Mouse (Mus musculus): ENCODE results near the gene Mapk8ip2.

Mapk8ip2 gene

GRCm38 (mm10) chr15:89452906-89453864, 528 bp upstream of the Mapk8ip2 start:
- no peak for DNase-seq (ENCODE audit: extremely low spot score, low read depth, low spot score)

- no peak for DNase-seq (ENCODE audit: extremely low spot score, low read depth, low spot score)
These were observed 1.1 kb downstream of the Mapk8ip2 start for GRCm38 (mm10) chr15:89454857-89455256.

DNA sequence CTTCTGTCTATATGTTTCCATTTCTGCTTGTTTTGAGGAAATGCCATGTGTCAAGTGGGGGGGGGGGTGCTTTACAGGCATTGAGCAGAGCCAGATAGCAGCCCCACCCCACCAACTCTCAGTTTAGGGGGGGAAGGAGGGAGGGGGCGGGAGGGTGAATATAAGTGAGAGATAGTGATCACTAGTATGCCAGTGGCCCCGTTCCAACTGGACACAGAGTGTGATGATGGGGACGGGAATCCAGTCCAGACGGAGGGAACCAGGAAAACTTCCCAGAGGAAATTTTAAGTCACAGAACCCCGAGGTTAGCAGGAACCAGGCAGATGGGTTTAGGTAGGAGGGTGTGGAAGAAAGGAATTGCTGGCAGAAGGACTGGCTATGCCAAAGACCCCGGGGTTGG, 1.9 kb downstream of the Mapk8ip2 start:
- DNase-seq (ENCODE audit: extremely low spot score, low read depth, low spot score): no peak

DNA sequence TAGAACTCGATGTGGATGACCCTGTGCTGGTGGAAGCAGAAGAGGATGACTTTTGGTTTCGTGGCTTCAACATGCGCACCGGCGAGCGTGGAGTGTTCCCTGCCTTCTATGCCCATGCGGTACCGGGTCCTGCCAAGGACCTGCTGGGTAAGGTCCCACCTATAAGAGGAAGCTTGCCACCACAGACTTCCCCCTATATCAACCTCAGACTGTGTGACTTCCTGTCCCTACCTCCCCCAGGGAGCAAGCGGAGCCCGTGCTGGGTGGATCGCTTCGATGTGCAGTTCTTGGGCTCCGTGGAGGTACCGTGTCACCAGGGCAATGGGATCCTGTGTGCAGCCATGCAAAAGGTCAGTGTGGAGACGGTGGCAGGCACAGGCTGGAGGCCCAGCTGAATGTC, 5.2 kb downstream of the Mapk8ip2 start:
- no peak for DNase-seq (ENCODE audit: extremely low spot score, low read depth, low spot score)

DNA sequence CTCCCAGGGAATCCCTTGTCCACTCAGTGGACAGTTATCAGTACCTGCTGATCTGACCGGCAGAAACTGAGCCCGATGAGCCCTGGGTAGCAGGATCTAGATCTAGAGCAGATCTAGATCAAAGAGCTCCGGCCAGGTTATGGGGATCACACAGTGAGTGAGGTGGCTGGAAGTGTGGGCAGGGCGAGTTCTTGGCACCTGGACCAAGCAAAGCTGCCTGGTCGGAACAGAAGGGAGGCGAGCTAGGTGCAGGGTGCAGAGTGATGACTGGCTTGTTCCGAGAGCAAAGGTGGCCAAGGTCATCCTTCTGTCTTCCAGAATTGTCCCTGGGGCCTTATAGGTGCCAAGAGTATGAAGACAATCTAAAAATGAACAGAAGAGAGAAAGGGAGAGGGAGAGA, 6.1 kb downstream of the Mapk8ip2 start:
- DNase-seq (ENCODE audit: extremely low spot score, low read depth, low spot score): no peak

- DNase-seq (ENCODE audit: extremely low spot score, low read depth, low spot score): no peak
These were observed 6.6 kb downstream of the Mapk8ip2 start for GRCm38 (mm10) chr15:89460298-89460697.

GRCm38 (mm10) chr15:89461321-89461720, 7.6 kb downstream of the Mapk8ip2 start:
- DNase-seq (ENCODE audit: extremely low spot score, low read depth, low spot score): no peak

DNA sequence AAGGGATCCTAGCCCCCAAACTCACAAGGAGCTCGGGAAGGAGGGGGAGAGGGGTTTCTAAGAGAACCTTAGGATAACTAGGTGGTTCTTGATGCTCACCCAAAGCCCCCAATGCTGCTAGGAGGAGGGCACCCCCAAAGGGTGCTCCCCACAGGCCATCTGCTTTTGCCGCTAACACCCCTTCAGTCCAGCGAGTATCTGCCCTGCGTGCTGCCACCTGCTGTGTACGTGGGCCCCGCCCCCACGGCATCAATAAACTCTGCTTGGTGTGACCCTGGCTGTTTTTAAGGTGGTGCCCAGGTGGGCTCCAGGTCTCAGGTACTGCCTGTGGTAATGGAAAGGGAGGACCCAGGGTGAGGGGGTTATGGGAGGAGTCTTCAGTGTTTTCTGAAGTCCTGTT, 8.5 kb downstream of the Mapk8ip2 start:
- no peak for DNase-seq (ENCODE audit: extremely low spot score, low read depth, low spot score)

DNA sequence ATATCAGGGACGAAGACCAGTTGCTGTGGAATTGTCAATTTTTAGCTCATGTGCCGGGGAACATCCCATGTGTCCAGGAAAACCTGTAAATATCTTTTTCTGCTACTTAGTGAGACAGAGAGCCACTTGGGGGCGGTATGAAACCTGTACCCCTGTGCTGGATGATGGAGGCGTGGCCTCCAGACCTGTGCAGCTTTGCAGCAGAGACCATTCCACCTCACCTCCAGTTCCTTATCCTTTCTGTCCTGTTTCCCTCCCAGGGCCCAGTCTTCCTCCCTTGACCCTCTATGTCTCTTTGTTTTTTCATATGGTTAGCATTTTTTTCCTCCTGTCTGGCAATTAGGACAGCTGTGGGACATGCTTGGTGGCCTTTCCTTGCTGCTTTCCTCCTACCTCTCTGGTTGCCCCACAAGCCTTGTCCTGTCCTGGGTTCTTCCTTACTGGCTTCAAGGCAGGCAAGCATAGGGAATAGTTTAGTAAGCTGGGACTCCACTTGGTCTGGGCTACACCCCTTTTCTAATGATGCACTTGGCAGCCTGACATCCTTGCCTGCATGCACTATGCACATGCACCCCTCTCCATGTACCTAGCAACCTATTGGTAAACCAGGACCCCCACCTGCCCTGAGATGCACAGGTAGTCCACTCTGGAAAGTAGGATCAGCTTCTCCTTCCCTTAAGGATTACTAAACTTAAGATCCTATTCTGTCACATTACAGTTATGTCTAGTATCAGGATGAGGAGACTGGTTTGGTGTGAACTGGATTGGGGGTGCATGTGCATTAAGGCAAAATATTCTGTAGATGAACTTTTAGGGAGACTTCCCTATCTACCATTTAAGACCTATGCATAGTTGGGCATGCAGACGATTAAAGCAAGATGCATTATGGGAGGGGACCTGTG, 9.9 kb downstream of the Mapk8ip2 start:
- no peak for DNase-seq (ENCODE audit: extremely low spot score, low read depth, low spot score)

DNA sequence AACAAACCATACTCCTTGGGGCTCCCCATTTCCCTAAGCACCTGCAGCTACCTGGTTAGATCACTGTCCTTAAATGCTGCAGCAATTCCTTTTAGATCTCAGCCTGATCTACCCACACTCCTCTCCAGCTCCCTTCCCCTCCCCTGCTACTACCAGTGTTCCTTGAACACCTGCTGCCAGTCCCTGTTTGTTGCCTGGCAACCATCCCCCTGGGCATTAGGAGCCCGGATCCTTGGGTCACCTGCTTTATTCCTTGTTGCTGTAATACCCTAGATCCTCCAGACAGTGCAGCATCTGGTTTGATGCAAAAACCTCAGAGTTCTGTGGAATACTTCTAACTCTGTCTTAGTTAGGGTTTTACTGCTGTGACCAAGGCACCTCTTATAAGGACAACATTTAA, 11.3 kb downstream of the Mapk8ip2 start:
- DNase-seq (ENCODE audit: extremely low spot score, low read depth, low spot score): no peak

GRCm38 (mm10) chr15:89468577-89468976, 14.9 kb downstream of the Mapk8ip2 start:
- no peak for DNase-seq (ENCODE audit: extremely low spot score, low read depth, low spot score)

- DNase-seq (ENCODE audit: extremely low spot score, low read depth, low spot score): no peak
These were observed 17.8 kb downstream of the Mapk8ip2 start for GRCm38 (mm10) chr15:89471476-89471875.

DNA sequence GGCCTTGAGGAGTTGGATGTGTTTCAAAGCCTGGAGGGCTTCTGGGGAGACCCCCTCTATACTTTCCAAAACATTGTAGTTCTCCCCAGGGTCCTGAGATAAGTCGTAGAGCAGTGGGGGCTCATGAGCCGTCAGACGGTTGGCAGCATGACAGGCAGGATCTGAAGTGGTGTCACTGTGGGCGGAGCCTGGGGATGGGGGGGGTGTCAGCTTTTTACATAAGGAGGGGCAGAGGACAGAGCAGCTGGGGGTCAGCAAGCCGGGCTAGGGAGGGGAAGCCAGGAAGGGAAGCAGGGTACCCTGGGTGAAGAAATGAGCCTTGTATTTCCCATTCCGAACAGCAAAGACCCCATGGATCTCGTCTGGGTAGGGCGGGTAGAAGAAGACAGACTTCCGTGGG, 19.7 kb downstream of the Mapk8ip2 start:
- DNase-seq (ENCODE audit: extremely low spot score, low read depth, low spot score): no peak

- DNase-seq (ENCODE audit: extremely low spot score, low read depth, low spot score): no peak
These were observed 20.2 kb downstream of the Mapk8ip2 start for GRCm38 (mm10) chr15:89473921-89474320.

- no peak for DNase-seq (ENCODE audit: extremely low spot score, low read depth, low spot score)
These were observed 21.0 kb downstream of the Mapk8ip2 start for GRCm38 (mm10) chr15:89474596-89475292.

DNA sequence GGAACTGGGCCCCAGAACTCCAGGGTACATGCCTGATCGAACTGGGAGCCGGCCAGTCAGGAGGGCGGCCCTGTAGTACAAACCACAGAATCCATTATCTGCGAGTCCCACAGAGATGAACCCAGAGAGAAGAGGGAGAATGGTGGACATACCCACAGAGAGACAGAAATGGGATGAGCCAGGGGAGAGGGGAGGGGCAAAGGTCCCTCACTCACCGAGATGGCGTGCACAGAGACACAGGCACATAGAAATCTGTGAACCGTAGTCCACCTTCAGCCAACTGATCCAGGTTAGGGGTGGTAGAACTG, 21.5 kb downstream of the Mapk8ip2 start:
- DNase-seq (ENCODE audit: extremely low spot score, low read depth, low spot score): no peak

- no peak for DNase-seq (ENCODE audit: extremely low spot score, low read depth, low spot score)
These were observed 22.1 kb downstream of the Mapk8ip2 start for GRCm38 (mm10) chr15:89475611-89476474.

- DNase-seq (ENCODE audit: extremely low spot score, low read depth, low spot score): no peak
These were observed 22.7 kb downstream of the Mapk8ip2 start for GRCm38 (mm10) chr15:89476475-89476815.

DNA sequence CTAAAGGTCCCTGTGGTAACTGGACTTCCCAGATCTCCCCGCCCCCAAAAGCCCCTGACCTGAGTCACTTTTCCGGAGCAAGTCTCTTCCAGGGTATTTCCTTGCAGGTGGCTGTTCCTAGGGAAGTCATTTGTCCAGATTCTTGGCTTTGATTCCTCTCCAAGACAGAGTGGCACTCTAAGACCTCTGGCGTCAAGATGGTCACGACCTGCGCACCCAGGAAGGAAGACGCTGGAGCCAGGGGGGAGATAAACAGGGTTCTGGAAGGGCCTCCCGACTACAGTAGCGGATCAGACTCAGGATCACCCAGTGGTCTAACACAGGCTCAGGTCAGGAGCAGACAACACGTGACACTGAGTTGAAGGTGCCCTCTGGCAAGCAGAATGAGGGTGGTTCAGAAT, 23.4 kb downstream of the Mapk8ip2 start, which contains the start of gene Arsa:
TSS of gene Arsa (minus strand) at position 335 of the 401 bp plus-strand sequence.
- DNase-seq (ENCODE audit: extremely low spot score, low read depth, low spot score): no peak

- no peak for DNase-seq (ENCODE audit: extremely low spot score, low read depth, low spot score)
These were observed 24.1 kb downstream of the Mapk8ip2 start for GRCm38 (mm10) chr15:89477806-89478205.

Measured in hindlimb bud, embryonic 11.5 days (tissue).